Mouse (Mus musculus): ENCODE results near the gene Prkn.

The Prkn gene

DNA sequence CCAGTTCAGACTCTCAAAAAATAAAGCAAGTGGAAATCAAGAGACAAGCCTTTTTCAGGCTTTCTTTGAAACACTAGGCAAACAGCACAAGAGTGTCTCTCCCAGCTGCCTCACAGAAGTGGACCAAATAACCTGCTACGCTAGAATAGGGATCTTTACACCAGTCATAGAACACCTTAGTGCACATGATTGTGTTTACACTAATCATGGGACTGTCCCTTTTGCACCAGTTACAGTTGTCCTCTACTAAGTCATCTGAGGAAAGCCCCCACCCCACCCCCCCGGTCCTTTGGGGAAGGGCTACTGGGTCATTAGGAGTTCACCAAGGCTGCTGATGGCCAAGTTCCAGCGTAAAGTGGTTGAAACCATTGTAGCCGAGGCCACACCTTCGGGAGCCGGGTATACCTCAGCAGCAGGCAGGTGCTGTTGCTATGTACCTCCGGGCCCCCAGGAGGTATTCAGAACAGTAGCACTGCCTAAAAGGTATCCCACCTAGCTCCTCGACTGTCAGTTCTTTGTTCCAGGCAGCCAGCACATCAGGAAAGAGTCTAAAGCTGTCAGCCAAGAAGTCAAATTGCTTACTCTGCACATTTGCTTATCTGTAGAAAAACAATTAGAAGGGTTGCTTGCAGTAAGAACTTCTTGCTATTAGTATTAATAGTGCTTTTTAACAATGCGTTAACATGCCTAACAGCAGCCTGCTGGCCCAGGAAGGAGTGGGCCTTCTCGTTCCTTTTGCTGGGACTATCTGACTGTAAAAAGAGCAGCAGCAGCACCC lies 1192.0 kb downstream of the Prkn start:
- DNase-seq (ENCODE audit: low read depth in 1 of 2, low spot score in 2 of 2), result no peak

DNA sequence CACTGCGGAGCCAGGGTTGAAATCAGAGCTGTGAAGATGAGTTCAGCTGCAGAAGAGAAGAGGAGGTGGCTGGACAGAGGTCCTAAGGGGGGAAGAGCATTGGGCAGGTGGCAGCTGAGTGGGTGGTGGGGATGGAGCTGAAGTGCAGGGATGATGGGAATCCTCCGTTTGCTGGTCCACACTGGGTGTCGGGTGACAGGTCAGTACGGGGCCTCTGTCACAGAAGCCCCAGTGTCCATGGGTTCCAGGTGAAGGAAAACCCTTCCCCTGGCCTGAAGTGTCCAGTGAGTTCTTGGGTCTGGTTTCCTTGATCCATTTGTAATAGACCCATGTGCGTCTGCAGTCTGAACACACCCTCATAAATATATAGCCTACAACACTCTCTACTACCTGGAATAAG lies 1195.2 kb downstream of the Prkn start:
- no peak for DNase-seq (ENCODE audit: low read depth in 1 of 2, low spot score in 2 of 2)

DNA sequence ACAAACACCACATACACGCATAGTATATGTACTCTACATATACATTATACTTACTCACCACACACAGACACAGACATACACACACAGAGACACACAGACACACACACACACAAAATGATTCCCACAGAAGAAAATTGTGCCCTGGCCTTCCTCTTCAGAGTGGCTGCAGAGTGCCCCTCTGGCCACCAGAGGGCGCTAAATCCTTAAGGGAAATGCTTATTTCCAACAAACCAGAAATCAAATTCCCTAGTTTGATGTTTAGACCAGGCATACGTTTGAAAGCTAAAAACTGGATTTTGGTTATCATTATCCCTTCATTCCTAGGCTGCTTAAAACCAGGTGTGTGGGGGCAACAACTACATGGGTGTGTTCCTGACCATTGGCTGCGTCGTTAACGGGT lies 1196.0 kb downstream of the Prkn start:
- DNase-seq (ENCODE audit: low read depth in 1 of 2, low spot score in 2 of 2), result peak in 1 of 2 experiments; percentile 19

DNA sequence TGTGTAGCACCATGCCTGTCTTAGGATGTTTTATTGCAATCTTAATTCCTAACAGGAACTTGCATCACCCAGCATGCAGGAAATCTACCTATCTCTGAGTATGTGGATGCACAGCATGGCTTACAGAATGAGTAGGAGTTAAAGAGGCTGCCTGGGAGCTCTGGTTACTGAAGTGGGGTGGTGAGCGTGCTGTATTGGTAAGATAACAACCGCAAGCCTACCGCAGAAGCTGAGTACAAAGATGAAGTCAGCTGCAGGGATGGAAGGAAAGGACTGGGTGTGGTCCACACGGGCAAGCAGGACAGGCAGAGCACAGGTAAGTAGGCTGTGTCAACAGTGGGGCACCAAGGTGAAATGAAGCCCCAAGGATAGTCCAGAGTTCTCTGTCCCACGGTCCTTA lies 1196.9 kb downstream of the Prkn start:
- no peak for DNase-seq (ENCODE audit: low read depth in 1 of 2, low spot score in 2 of 2)

DNA sequence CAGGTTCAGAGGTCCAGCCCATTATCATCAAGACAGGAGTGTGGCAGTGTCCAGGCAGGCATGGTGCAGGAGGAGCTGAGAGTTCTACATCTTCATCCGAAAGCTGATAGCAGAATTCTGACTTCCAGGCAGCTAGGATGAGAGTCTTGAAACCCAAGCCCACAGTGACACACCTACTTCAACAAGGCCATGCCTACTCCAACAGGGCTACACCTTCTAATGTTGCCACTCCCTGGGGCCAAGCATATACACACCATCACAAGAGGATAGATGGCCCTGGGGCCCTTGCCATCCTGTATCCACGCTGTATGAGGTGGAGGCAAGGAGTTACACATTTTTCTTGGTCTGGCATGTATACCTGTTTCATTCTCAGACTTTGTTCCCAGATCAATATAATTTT lies 1197.4 kb downstream of the Prkn start:
- DNase-seq (ENCODE audit: low read depth in 1 of 2, low spot score in 2 of 2), result no peak

DNA sequence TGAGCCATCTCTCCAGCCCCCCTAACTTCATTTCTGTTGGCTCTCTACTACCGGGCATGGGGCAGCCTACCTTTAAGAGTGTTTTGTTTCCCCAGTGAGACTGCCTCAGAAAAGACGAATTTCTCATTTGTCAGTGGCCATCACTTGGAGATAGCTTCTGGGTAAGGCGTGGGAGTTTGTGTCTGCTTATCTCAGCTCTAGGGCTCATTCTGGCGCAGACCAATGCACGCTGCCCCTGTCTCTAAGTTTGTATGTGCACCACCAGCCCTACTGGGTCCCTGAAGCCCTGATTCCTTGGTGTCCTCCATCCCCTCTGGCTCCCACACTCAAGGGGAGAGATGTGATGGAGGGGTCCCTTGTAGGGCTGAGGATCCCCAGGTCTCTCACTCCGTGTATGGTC lies 1198.3 kb downstream of the Prkn start:
- DNase-seq (ENCODE audit: low read depth in 1 of 2, low spot score in 2 of 2), result no peak

DNA sequence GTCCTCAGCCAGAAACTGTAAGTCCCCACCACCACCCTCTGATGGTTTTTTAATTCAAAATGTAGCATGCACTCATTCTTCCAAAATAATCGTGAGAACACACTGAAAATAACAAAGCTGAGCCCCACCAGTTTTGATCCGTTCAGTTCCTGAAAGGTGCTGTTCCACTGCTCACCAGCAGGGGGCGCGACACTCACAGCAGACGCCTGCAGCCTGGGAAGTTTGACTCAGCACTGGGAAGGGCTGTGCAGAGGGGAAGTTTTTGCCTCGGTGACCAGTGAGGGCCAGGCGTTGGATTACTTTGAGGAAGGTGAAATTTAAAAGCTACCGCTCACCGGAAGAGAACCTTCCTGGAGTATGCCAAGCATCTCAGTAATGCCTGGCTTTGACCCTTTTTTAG lies 1199.0 kb downstream of the Prkn start:
- DNase-seq (ENCODE audit: low read depth in 1 of 2, low spot score in 2 of 2), result peak; percentile 48 to 72

DNA sequence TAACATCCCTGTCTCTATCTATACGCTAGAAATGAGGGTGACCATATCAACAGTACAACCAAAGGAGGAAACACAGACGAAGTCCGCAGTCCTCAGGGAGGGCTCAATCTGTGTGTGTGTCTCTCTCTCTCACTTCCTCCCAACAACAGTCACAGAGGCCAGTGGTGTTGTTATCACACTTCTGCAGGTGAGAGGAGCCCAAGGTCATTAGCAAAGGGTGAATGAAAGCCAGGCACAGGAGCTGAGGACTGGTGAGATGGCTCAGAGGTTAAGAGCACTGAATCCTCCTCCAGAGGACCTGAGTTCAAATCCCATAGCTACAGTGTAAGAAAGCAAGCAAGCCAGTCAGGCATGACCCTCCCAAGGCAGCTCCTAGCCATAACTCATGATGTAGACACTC lies 1199.7 kb downstream of the Prkn start:
- no peak for DNase-seq (ENCODE audit: low read depth in 1 of 2, low spot score in 2 of 2)

DNA sequence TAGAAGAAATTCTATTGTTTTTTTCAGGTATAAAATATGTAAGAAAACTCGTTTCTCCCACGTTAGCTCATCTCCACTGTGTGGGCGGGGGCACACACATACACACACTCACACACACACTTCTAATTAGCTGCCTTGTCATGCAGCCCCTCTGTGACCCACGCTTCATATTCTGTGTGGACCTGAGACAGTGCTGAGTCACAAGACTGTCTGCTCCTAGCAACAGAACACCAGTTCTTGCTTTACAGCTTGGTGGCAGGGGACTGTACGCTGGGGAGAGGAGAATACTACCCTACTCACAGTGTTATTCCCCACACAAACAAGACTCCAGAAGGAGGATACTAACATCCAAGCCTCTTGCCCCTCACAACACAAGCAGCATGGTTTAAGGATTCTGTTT lies 1200.4 kb downstream of the Prkn start:
- DNase-seq (ENCODE audit: low read depth in 1 of 2, low spot score in 2 of 2), result no peak

DNA sequence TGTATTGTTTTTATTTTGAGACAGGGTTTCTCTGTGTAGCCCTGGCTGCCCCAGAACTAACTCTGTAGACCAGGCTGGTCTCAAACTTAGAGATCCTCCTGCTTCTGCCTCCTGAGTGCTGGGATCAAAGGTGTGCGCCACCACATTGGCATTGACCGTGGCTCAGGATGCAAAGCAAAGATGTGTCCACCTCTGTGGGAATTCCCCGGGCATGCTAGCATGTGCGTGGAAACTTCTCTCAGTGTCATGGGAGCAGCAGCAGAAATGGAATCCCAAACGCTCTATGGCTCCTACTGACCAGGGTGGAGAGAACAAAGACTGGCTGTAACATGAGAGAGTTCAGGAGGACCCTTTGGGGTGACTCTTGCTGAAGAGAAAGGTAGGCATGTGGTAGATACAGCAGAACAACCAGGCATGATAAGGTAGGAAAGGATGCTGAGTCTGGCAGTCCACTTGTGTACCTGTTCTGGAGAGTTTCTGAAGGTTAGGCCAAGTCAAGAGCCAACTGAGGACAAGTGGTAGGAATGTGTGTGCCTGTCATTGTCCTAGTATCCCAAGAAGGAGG lies 1201.0 kb downstream of the Prkn start:
- DNase-seq (ENCODE audit: low read depth in 1 of 2, low spot score in 2 of 2), result no peak

DNA sequence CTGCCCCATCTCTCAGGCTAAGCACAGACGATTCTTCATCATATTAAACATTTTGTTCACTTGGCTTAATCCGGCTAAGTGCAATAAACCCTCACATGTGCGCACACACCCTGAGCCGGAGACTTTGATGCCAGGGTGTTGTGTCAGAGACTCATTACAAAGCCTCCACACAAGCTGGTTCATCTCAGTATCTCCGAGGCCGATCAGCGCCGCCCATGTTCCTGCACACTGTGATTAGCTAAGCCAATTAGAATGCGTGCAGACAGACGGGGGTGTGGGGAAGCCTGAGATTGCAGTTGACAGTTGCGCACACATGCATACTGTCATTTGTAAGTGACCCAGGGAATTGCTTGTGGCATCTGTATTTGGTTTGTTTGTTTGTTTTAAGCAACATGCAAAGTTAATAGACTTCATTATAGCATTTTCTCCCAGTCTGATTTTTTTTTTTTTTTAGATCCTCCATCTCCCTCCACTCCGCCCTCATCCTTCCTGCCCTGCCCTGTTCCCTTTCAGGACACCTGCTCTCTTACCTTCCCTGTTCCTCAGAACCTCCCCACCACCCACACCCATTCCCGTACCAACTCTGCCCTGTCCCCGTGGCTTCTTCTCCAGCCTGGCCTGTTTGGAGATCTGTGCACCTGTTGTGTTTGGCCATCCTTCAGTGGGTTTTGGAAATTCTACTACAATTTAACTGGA lies 1202.5 kb downstream of the Prkn start:
- no peak for DNase-seq (ENCODE audit: low read depth in 1 of 2, low spot score in 2 of 2)

DNA sequence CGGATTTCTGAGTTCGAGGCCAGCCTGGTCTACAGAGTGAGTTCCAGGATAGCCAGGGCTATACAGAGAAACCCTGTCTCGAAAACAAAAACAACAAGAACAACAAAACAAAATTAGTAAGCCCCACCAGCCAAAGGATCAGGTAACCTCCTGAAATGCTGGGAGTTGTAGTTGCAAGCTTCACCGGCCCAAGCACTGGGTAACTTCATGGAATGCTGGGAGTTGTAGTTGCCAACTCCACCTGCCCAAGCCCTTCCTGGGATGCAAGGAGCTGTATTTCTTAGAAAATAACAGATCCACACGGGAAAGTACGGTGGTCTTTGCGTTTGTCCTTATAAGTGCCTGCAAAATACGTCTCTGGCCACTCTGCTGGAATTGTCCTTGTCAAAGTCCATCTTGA lies 1204.0 kb downstream of the Prkn start:
- no peak for DNase-seq (ENCODE audit: low read depth in 1 of 2, low spot score in 2 of 2)

DNA sequence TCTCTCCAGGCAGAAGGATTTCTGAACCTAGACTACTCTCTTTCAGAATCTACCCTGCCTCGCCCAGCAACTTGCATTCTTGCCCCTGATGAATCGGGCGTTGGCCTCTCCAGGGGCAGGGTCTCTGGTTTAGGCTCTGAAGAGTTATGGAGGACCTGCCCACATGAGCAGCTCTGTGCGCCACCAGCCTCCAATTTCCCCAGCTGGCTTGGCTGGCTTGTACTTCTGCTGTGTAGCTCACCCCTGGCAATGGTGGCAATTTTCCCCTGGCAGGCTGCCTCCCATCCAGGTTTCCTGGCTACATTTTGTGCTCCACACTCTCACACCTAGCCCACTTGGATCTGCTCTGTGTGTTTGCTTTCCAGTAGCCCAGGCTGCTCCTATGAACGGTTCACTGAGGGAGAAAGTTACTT lies 1205.7 kb downstream of the Prkn start:
- DNase-seq (ENCODE audit: low read depth in 1 of 2, low spot score in 2 of 2), result no peak

DNA sequence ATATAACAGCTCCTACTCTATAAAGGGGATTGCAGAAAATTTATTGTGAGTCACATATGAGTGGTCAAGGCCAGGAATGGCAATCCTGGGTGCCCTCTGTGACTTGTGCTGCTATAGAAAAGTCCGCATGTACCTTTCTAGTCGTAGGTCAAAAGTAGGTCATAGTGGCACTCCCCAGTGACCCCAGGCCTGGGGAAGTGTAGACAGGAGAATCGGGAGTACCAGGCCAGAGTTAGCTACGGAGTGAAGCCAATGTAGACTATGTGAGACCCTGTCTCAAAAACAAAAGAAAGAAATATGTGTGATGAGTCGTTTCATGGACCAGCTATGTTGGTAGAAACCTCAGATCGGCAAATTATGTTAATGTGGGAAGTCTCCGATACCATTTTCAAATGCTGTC lies 1206.8 kb downstream of the Prkn start:
- DNase-seq (ENCODE audit: low read depth in 1 of 2, low spot score in 2 of 2), result no peak

DNA sequence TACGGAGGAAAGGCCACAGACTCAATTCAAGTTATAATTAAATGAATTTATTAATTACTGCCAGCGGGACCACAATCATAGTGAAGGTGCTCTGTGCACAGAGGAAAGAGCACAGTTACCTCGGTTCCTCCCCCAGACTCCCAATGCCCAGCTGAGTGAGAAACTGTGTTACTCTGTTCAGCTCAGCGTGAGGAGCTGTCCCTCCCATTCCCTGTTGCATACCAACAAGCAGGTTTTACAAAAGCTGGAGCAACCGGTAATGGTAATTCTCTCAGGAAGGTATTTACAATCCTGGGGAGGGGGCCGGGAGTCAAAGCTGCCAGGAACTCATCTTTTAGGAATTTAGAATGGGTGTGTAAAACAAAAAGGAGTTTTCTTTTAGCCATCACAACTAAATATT lies 1207.3 kb downstream of the Prkn start:
- no peak for DNase-seq (ENCODE audit: low read depth in 1 of 2, low spot score in 2 of 2)

DNA sequence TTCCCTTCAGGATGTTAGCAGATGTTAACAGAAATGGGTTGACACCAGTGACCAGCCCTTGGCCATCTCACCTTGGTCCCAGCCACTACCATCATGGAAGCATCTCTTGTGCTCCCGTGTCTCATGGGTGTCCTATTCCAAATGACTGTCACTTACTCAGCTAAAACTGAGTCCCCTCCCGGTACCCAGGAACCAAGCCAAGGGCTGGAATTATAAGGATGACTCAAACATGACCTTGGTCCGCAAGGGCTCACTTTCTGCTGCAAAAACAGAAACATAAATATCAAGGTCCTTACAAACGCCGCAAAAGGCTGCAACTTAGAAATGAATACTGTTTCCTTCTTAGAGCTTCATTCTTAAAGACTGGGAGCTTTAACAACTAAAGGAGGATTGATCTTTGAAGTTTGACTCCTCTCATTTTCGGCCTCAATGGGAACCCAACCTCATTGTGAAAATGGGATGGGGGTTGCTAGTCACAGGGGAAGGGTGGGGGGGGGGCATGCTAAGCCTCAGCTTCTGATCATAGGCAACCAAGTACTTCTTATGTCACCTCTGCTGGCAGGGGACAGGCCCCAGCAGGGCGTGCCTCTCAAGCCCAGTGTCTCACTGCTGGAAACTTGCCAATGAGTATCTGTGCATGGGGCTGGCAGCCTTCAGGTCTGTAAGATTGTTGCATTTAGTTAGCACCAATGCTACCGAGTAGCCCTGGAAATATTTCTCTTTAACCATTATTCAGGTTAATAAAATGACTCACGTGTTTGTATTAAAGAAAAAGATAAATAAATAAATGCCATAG lies 1208.7 kb downstream of the Prkn start:
- DNase-seq (ENCODE audit: low read depth in 1 of 2, low spot score in 2 of 2), result no peak

DNA sequence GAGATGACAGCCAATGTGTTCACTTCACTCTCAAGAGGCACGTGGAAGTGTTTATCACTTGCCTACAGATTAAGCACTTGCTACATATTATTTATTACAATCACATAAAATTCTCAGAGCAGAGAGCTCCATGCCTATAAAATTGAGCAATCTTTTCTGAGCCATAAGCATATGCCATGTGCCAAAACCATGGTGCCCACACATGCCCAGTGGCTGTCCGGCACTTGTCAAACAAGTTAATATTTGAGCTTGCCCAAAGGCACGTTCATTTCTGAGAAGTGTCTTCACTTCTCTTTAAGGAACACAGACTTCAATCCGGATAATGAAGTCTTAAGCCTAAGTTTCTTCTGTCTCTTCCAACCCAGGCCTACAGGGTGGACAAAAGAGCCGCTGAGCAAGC lies 1210.1 kb downstream of the Prkn start:
- no peak for DNase-seq (ENCODE audit: low read depth in 1 of 2, low spot score in 2 of 2)

DNA sequence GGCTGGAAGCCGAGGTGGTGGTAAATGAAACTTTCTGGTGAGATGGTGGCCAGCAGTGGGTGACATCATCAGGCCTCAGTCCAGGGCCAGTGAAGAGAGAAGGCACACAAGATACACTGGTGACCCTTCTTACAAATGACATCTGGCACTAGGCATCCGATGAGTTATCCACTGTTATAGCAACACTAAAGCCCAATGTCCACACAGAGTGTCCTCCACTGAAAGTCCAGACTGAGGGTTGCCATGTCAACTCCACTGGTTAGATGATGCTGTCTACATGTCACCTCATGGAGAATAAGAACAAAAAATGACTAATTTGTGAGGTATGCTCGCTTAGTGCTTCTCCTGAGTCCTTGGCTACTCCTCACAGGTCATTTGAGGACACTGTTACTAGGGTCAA lies 1210.8 kb downstream of the Prkn start:
- DNase-seq (ENCODE audit: low read depth in 1 of 2, low spot score in 2 of 2), result no peak

DNA sequence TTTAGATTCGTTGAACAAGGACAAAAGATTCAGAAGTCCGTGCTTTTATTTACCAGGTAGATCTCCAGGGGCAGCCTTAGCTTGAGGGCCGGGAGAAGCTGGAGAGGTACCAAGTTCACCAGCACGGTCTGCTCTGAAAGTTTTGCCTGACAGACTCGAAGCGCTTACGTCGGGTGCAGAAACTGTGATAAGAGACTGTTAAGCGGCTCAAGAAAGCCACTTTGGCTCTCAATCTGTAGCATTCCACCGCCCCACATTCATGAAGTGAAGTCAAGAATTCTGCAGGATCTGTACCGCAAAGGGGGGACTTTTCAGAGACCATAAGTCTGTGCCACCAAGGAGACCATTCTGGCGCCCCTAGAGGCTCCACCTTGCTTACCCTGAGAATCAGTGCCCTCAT lies 1212.5 kb downstream of the Prkn start:
- DNase-seq (ENCODE audit: low read depth in 1 of 2, low spot score in 2 of 2), result no peak

DNA sequence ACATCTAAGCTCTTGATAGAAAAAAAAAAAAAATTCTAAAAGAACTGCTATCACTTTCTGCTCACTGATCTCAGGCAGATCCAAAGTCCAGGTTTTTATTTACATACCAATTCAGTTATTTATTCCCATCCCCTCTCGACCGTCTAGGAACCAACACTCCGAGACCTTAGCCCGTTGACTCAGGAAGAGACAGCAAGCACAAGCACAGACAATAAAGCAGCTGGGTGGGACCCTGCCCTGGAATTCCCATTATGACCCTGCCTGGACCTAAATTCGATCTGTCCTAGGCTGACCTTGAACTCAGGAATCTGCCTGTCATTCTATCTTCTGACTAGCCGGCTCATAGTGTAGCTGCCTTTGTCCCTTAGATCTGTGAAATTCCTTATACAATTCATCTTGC lies 1218.9 kb downstream of the Prkn start:
- no peak for DNase-seq (ENCODE audit: low read depth in 1 of 2, low spot score in 2 of 2)

DNA sequence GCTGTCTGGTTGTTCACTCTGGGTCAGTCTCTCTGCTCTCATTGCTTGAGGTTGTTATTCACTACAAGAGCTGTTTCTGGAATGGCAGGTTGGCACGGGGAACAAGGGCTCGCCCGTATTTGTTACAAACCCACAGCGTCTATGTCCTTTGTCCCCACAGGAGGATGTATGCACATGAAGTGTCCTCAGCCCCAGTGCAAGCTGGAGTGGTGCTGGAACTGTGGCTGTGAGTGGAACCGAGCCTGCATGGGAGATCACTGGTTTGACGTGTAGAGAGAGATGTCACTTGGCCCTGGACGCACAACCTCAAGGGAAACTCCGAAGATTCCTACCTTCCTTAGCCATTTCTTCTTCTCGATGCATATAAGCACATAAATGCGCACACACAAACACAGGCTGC lies 1221.2 kb downstream of the Prkn start:
- DNase-seq (ENCODE audit: low read depth in 1 of 2, low spot score in 2 of 2), result no peak

DNA sequence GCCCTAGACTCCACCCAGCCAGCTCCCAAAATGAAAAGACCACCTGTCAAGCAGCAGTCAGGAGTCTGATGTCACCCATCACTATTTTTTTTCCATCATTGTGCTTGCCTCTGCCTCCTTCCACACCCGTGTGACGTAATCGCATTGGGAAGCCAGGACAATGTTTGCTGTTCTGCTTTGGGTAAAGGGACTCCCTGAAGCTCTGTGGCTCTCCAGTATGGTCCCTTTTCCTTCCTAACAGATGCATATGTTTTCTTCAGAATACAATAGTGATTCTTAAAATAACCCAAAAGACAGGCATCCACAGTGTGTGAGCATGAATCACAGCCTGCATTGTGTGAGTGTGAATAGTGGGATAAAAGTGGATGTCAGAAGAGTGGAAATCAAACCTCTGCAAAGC lies 1222.7 kb downstream of the Prkn start:
- DNase-seq (ENCODE audit: low read depth in 1 of 2, low spot score in 2 of 2), result no peak

Data from monocyte, adult 2 months (primary cell).